Mouse (Mus musculus): ENCODE measurements around the gene Gabbr2.

GRCm38 (mm10) chr4:47010400-47011231, 18.9 kb upstream of the Gabbr2 start:
- no peak for TF ChIP-seq CTCF (IDR thresholded peaks at IDR 0.05; ENCODE audit: insufficient read depth, low read length)
- no peak for TF ChIP-seq POLR2A (IDR thresholded peaks at IDR 0.05; ENCODE audit: borderline replicate concordance, extremely low read depth, low read depth, low read length)
